Mouse (Mus musculus) megakaryocyte-erythroid progenitor cell, adult 5-6 weeks (primary cell): ENCODE data around the gene Cbx3. TPM values are rescaled to one million over a fixed set of nuclear protein-coding genes. Genes with fewer than 3 reads are reported as not detected.

Experiments
- ATAC-seq: replicated peaks from 2 replicates; pipeline ENCODE4 v1.8.0; 2016; ENCODE audit warnings: mild to moderate bottlenecking, inconsistent platforms; ENCODE audit not compliant: severe bottlenecking, poor library complexity, low FRiP score, low TSS enrichment
- total RNA-seq, 2 experiments: library from RNA; stranded (forward) in 1 of 2; stranded (reverse) in 1 of 2; fragments of 200-1000, 215-1000 nt in 1 of 2; fragments of >200 nt in 1 of 2; fragmentation: Nextera tagmentation in 1 of 2; gene quantifications; 2 replicates each; pipeline ENCODE4 v1.2.3; 2014 to 2017

The Cbx3 gene
- total RNA-seq (2014; fragmentation: Nextera tagmentation) (292 and 301 TPM in 2 replicates), total RNA-seq (2017) (423 and 530 TPM in 2 replicates)

- peak; percentile 75 for ATAC-seq
Observed at GRCm38 (mm10) chr6:51470311-51471178, at the start of gene Cbx3. Cbx3 (plus strand) TSS chr6:51470360.

- peak; percentile 75 for ATAC-seq
Observed at GRCm38 (mm10) chr6:51423466-51424122, 46.6 kb upstream of the Cbx3 start.

GRCm38 (mm10) chr6:51424537-51424936, 45.6 kb upstream of the Cbx3 start:
- peak; percentile 74 for ATAC-seq

- ATAC-seq: peak; percentile 98
Observed at GRCm38 (mm10) chr6:51432535-51433397, 37.4 kb upstream of the Cbx3 start, which contains the start of gene Nfe2l3. Nfe2l3 (plus strand) TSS chr6:51432670.

GRCm38 (mm10) chr6:51434270-51434669, 35.9 kb upstream of the Cbx3 start:
- ATAC-seq: no peak

GRCm38 (mm10) chr6:51437665-51438064, 32.5 kb upstream of the Cbx3 start:
- no peak for ATAC-seq

GRCm38 (mm10) chr6:51438826-51439330, 31.3 kb upstream of the Cbx3 start:
- no peak for ATAC-seq

GRCm38 (mm10) chr6:51442191-51442835, 27.8 kb upstream of the Cbx3 start:
- peak; percentile 76 for ATAC-seq

GRCm38 (mm10) chr6:51452927-51453503, 17.1 kb upstream of the Cbx3 start:
- no peak for ATAC-seq

- ATAC-seq: no peak
Observed at GRCm38 (mm10) chr6:51454949-51455348, 15.2 kb upstream of the Cbx3 start.

- no peak for ATAC-seq
Observed at GRCm38 (mm10) chr6:51456198-51456597, 14.0 kb upstream of the Cbx3 start.

GRCm38 (mm10) chr6:51457283-51457682, 12.9 kb upstream of the Cbx3 start:
- ATAC-seq: no peak

- ATAC-seq: no peak
Observed at GRCm38 (mm10) chr6:51457770-51458387, 12.3 kb upstream of the Cbx3 start.

- peak; percentile 10; the same call in 1 of the 2 replicates for ATAC-seq
Observed at GRCm38 (mm10) chr6:51458925-51459312, 11.2 kb upstream of the Cbx3 start.

- ATAC-seq: peak; percentile 39
Observed at GRCm38 (mm10) chr6:51459313-51460020, 10.7 kb upstream of the Cbx3 start.

- ATAC-seq: peak; percentile 12; the same call in 1 of the 2 replicates
Observed at GRCm38 (mm10) chr6:51460021-51460360, 10.2 kb upstream of the Cbx3 start.

GRCm38 (mm10) chr6:51460363-51460762, 9.8 kb upstream of the Cbx3 start:
- ATAC-seq: no peak

- ATAC-seq: no peak
Observed at GRCm38 (mm10) chr6:51467649-51468048, 2.5 kb upstream of the Cbx3 start.
